1 mouse cellular context compared by ENCODE assay signal in the genomic region with DNA sequence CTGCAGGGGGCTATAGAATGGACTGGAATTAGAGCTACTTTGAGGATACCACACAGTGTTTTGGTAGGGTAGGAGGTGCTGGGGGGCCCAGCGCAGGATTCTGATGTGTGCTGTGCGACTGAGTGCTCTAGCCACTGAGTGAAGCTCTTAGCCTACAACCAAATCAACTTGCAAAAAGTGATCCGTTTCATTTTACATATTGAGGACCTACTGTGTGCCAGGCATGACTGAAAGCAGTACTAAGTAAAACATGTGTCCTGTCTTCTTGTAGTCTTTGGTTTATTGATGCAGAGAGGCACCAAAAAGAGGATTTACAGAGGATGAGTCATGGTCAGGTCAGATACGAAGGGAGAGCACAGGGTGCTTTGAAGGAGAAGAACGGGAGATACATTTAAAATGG.
TF ChIP-seq lines count a peak whose summit lies in the region.

No protein-coding gene starts in this region.

TF ChIP-seq in MEL, 35 proteins besides CTCF, POLR2A, EP300 and RAD21 (continued from another document):
- TF ChIP-seq NRF1 (IDR thresholded peaks at IDR 0.05; ENCODE audit: insufficient read depth, low read depth, low read length, poor library complexity, severe bottlenecking), result no peak
